Mouse (Mus musculus) embryonic fibroblast, embryonic 13.5 days (primary cell): Measurements from ENCODE around the gene Gm20509.

Experiments used
- CTCF ChIP-seq: IDR thresholded peaks from 2 replicates; pipeline ENCODE4 v1.5.1; 2011; ENCODE audit warnings: mild to moderate bottlenecking, control low read depth, low read length, moderate library complexity, borderline replicate concordance; ENCODE audit not compliant: insufficient read depth
- POLR2A ChIP-seq: IDR thresholded peaks from 2 replicates; pipeline ENCODE4 v1.6.1; 2011; ENCODE audit warnings: low read depth, mild to moderate bottlenecking, control low read depth, low read length, moderate library complexity

- no peak for TF ChIP-seq CTCF
- no peak for TF ChIP-seq POLR2A
Observed at GRCm38 (mm10) chr9:73101536-73101935, 734 bp upstream of the Gm20509 start, which contains the start of gene Khdc3.
